Mouse (Mus musculus) kidney, adult 2 months (tissue): Measurements from ENCODE around the gene Sema5b.

Experiments used
- CTCF ChIP-seq: fragments of 200-500 bp; conservative IDR thresholded peaks from 2 replicates; pipeline ENCODE4 v1.5.1; 2011; ENCODE audit warnings: low read depth, mild to moderate bottlenecking, control low read depth, low read length, moderate library complexity, mixed read lengths; ENCODE audit not compliant: insufficient read depth, insufficient read length
- POLR2A ChIP-seq: fragments of 200-500 bp; IDR thresholded peaks from one replicate; pipeline ENCODE4 v1.6.1; 2011; ENCODE audit warnings: low read depth, low read length, control low read depth

DNA sequence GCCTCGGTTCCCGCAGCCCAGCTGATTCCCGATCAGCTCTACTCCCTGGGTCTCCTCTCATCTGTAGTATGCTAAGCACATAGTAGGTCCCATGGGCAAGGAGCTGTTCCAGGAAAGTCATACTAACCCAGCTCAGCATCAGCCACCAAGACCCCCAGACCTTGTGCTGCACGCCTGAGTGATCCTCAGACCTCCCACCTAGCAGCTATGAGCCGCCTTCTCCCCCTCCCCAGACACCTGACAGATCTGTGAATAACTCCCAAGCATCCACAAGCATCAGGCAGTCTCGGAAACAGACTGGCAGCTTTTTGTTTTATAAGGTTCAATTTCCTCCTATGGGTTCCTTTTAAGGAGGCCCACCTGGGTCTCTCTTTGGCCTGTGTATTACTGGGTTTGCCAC lies 83.9 kb downstream of the Sema5b start:
- no peak for TF ChIP-seq POLR2A
- TF ChIP-seq CTCF: no peak
